Mouse (Mus musculus) embryo, embryonic 10 days (tissue): ENCODE results near the gene Barx1.

Experiments
- DNase-seq: peaks from one replicate; pipeline ENCODE4 v3.0.0-alpha.2; 2015; ENCODE audit warnings: low spot score

Barx1 gene

GRCm38 (mm10) chr13:48660221-48660734 is 2.5 kb upstream of the Barx1 start:
- DNase-seq, result no peak

- DNase-seq, result no peak
Observed at GRCm38 (mm10) chr13:48660741-48661140, 2.1 kb upstream of the Barx1 start.

DNA sequence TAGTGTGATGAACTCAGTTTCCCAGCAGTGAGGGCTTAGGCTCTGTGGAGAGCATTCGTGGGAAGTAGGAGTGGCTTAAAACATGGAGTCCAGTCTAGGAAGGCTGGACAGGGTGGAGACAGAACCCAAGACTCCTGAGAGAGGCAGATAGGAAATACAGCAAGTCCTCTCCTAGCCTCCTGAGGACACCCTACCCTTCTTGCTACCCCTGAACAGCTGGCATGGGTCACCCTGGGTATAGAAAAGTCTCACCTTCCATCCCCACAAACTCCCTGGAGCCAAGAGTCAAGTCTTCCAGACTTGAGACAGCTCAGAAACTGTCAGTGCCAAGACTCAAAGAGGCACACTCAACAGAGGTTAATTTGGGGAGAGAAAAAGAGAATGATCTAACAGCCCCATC is 1.2 kb upstream of the Barx1 start:
- DNase-seq, result no peak

DNA sequence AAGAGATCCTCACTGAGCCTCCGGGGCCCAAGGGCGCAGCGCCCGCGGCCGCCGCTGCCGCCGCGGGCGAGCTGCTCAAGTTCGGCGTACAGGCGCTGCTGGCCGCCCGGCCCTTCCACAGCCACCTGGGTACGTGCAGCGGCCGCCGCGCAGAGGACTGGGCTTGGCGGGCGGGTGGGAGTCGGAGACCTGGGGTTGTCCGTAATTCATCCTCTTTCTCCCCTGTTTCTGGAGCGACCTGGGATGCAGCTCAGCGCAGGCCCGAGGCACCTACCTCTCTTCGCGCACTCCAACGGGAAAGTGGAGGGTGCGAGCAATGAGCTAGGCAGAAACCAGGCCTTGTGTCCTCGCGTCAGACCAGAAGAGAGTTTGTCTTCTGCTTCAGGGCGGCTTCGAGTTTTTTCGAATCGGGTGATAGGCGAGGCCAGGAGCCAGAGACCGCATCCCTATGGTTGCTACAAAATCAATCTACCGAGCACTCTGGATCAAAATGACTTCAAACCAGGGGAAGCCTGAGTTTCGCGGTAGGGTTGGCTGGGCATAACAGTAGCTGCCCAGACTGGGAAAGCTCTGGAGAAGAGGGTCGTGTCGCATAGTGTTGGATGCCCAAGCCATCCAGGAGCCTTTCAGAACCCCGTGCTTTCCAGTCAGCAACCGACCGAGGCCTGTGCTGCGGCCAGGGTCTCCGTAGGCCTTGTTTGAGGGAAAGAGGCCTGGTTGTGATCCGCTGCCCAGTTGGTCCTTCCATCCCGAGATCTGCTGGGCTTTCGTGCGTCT is 601 bp downstream of the Barx1 start:
- peak; percentile 41 for DNase-seq

DNA sequence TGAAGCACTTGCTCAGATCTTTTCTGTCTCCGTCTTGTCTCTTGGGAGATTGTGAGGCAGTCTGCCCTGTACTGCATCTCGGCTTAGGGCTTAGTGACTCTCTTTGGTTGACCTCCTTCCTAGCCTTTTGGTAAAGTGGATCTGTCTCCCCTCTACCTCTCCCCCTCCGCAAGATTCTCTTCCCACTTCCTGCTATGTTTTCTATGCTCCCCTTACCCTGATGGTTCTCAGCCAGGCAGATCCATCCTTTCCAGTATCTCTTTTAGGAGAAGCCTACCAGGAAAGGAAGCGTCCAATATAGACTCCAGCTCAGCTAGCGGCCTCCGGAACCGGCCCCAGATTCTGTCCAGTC is 1.2 kb downstream of the Barx1 start:
- no peak for DNase-seq

GRCm38 (mm10) chr13:48664916-48665655 is 2.3 kb downstream of the Barx1 start:
- peak; percentile 33 for DNase-seq

- peak; percentile 45 for DNase-seq
Observed at GRCm38 (mm10) chr13:48665656-48666597, 3.1 kb downstream of the Barx1 start.

- DNase-seq, result no peak
Observed at GRCm38 (mm10) chr13:48667461-48667860, 4.7 kb downstream of the Barx1 start.

- DNase-seq, result peak; percentile 50
Observed at GRCm38 (mm10) chr13:48668091-48668975, 5.5 kb downstream of the Barx1 start.

DNA sequence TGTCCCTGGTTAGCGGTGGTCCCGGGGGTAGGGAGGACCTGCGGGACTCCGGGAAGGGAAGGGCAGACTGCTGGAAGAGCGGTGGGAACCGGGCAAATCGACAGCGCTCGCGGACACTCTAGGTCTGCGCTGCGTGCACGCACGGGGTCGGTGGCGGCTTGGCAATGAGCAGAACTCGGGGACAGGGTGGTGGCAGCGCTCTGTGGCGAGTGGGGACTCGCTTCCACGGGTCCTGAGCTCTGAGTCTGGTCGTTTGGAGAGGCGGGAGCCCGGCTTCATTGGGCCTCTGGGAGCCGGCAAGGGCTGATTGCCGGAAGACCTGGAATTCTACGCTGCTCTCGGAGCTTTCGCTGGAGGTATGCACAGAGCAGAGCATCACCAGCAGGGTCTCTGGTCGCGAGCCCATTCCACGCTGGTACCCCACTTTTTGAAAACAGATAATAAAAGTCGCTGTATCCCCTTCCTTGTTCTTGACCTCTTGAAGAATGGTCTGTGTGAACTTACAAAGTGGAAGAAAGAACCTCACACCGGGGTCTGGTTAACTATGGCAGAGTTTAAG is 6.3 kb downstream of the Barx1 start:
- DNase-seq, result peak; percentile 51

DNA sequence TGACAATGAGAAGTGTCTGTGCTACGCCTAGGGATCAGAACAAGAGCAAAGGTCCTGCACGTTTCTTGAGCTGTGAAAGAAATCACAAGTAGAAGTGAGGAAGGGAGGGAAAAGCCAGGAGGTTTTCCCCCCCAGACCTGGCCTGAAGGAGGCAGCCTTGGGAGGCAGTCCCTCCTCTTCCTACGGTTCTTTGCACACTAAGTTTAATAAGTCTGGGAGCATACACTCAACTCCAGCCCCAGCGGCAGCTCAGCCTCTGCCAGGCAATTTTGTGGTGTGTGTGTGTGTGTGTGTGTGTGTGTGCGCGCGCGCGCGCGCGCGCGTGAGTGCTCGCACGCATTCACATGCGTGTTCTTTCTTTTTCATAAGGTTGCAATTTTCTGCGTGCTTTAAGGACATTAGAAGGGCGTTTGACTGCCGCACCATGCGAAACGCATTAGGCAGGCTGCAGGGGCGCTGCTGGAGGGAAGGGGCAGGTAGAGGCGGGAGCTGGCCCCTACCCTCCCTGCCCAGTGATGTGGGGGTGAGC is 9.6 kb downstream of the Barx1 start:
- peak; percentile 26 for DNase-seq

DNA sequence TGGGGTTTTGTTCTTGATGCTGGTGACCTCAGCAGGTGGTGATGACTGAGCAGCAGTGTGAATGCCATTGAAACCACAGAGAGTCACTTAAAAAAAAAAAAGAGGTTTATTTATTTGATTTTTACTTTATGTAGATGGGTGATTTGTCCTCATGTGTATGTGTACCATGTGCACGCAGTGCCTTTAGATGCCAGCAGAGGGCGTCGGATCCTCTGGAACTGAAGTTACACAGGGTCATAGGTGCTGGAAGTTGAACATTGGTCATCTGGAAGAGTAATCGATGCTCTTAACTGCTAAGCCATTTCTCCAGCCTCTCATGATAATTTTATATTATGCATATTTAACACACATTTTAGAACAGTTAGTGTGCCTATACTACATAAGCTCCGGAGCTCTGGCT is 11.8 kb downstream of the Barx1 start:
- no peak for DNase-seq

DNA sequence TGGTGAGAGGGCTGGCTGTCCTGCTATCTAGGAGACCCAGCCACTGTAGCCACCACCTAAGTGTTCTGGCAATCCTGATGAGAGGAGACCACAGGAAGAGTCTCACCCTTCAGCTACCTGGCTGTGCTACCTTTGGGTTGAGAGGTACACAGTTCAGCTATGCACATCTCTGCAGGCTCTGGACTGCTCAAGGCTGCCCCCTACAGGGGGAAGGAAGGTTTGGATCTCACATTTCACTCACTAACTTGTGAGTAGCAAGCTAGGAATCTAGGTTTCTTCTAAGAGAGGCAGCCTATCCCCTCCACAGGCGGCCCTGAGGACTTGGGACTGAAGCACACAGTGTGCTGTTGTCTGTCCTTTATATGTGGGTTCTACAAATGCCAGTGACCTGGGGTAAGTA is 16.6 kb downstream of the Barx1 start:
- DNase-seq, result peak; percentile 35

DNA sequence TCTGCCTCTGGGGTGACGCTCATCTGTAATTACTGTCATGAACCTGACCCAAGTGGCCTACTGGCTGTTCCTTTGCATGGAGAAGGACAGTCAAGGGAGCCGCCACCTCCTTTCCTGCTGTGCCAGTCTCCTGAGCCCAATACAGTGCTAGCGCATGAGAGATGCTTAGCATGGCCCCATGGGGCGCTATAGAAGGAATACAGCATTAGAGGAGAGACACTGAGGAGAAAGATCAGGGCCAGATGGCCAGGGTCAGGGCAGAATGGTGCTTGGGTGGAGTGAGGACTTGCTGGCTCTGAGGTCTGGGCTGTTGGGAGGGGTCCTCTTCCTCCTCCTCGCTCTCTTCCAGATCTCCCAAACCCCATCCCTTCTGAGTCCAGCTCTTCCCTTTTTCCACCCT is 23.9 kb downstream of the Barx1 start:
- DNase-seq, result peak; percentile 15

- DNase-seq, result no peak
Observed at GRCm38 (mm10) chr13:48691991-48692390, 29.2 kb downstream of the Barx1 start.

DNA sequence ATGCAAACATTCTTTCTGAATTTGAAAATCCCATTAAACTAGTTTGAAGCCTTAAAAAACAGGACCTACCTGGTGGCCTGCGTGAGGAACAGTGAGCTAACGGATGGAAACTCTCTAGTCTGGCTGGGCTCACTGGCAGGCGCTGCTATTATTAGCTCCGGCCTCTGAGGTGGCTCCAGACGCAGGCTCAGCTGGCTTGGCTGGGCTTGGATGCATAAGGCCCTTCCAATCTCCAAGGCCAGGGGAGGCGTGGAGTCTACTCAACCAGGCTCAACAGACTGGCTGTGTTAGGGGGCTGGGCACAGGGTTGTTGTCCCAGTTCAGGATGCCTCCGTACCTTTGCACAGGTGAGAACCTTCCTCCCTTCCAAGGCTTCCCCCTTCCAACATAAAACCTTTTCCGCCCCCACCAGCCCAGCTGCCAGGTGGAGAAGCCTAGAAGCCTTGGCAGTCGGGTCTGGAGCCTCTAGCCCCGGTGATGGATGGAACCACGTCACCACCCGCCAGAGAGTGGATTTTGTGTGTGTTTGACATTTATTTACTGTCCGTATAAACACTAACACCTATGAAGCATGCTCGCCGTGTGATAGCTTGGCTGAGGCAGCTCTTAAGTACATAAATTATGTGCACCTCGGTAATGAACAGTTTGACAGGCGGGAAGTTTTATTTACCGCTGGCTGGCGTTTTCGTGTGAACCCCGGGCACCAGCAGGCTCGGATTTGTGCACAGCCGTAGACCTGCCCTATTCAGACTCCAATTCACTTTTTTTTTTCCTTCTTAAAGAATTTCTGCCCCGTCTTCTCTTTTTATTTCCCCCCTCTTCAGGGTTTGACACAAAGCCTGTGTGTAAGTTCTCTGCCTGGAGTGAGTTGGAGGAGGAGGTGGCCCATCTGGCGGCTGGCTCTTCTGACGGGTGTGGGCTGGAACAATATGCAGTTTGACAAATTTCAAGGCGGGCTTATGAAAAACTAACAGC is 31.6 kb downstream of the Barx1 start:
- no peak for DNase-seq

- DNase-seq, result peak; percentile 70
Observed at GRCm38 (mm10) chr13:48706385-48706951, 43.7 kb downstream of the Barx1 start.

- DNase-seq, result no peak
Observed at GRCm38 (mm10) chr13:48712675-48713074, 49.9 kb downstream of the Barx1 start.

DNA sequence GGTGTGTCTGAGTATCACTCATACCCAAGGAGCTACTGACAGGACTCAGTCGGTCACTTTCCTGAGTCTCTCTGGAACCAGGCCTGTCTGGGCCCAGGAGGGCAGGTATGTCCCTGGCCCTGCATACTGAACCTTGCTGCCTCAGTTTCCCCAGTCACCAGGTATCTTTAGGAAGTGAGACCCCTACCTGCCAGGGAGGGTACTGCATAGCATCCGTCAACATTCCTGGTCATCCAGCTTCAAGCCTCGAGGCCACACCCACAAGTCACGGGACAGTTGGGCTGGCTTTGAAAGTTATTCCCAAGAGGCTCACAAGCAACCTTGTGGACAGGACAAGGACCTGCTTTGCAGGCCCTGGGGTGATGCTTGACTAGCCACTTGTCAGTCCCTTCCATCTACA is 53.3 kb downstream of the Barx1 start:
- peak; percentile 36 for DNase-seq
